Mouse (Mus musculus): Measurements from ENCODE around the gene Tmem44.

DNA sequence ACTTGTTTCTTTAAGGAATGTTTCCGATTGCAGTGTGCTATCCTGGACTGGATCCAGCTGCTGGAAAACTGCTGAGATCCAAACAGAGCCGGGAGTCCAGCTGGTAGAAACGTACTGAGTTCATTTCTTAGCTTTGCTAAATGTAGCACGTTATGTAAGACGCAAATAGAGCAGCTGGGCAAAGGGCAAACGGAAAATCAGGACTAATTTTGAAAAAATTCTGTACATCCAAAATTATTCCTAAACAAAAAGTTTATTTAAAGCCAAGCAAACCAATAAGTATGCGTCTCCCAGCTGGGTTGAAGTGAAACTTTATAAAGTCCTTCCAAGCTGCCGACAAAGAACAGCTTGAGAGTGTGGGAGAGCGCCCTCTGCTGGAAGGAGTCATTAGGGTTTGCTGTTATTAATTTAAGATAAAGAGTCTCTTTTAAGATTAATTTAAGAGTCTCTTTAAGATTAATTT lies 30.2 kb downstream of the Tmem44 start:
- TF ChIP-seq POLR2A (IDR thresholded peaks at IDR 0.05; ENCODE audit: control insufficient read depth, extremely low read depth, insufficient read depth, low read length, poor library complexity): no peak
- TF ChIP-seq CTCF (IDR thresholded peaks at IDR 0.05; ENCODE audit: borderline replicate concordance, control insufficient read depth, extremely low read depth, insufficient read depth, low read length, poor library complexity): no peak

Measured in thymus, adult 2 months (tissue).